Mouse (Mus musculus) cerebellum, adult 8-10 months (tissue): Measurements from ENCODE around the gene Tmem189.

Source experiments
- DNase-seq: peaks from one replicate; pipeline ENCODE4 v3.0.0; 2022

Gene Tmem189

DNA sequence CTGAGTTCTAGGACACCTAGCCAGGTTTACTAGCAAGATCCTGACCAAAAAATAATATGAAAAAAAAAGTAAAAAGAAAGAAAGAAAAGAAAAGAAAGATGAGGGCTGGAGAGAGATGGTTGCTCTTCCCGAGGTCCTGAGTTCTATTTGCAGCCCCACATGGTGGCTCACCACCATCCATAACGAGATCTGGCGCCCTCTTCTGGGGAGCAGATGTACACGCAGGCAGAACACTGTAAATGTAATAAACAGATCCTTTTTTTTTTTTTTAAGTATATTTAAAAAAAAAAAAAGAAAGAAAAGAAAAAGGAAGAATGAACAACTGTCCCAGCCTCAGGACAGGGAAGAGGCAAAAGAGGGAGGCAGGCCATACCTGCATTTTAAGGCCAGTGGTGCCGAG is 11.0 kb downstream of the Tmem189 start:
- DNase-seq = no peak

GRCm38 (mm10) chr2:167675120-167675909 is 14.3 kb downstream of the Tmem189 start:
- DNase-seq = no peak

GRCm38 (mm10) chr2:167672212-167672685 is 17.4 kb downstream of the Tmem189 start:
- DNase-seq = no peak

GRCm38 (mm10) chr2:167671101-167671633 is 18.5 kb downstream of the Tmem189 start:
- no peak for DNase-seq

DNA sequence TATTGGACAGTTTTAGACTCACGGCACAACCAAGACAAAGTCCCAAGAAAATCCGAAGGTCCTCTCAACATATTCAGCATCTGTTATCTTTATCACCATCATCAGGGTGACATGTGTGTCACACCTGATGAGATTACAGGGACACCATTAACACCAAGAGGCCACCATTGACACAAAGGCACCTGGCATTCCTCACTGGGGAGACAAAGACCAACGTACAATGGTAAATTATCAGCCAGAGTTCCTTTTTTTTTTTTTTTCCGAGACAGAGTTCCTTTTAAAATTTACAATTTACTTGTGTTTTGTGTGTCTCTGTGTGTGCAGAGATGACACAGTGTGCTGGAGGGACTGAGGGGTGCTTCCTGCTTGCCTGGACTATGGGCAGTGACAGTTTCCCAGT is 20.2 kb downstream of the Tmem189 start:
- no peak for DNase-seq

- DNase-seq = no peak
Measured at GRCm38 (mm10) chr2:167668426-167668825, 21.2 kb downstream of the Tmem189 start.

DNA sequence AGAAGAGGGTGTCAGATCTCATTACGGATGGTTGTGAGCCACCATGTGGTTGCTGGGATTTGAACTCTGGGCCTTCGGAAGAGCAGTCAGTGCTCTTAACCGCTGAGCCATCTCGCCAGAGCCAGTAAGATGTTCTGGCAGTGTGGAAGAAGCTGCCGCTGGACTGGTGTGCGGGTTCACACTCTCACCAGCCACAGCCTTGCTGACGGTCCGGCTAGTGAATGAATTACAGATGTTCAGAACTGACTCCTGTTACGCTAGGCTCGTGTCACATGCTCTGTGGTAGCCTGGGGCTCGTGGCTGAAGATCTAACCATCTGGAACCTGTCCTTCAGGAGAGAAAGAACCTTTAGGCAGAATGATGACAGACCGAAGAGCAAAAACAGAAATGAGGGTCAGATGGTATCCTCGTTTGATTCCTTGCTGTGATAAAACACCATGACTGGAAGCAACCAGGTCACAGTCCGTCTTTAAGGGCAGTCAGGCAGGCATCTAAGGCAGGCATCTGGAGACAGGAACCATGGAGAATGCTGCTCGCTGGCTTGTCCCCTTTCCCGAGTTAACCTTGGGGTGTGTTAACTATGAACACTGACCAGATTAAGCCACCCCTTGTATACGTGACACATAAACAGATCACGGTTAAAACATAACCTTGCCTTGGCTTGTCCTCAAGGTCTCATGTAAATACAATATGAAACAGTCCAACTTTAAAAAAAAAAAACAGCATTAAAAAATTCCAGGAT is 23.5 kb downstream of the Tmem189 start:
- no peak for DNase-seq

DNA sequence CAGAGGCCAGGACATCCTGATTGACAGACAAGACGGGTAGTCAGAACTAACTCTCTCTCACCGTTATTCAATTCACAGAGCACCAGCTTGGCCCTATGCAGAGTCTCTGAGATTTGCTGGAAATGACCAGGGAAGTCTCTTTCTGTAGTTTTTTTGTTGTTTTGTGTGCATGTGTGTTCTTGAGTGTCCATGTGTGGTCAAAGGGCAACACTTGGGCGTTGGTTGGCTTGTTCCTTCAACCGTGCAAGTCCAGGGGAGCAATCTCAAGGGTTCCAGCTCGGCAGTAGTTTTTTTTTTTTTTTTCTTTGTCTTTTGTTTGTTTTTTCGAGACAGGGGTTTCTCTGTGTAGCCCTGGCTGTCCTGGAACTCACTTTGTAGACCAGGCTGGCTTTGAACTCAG is 26.9 kb downstream of the Tmem189 start:
- DNase-seq = no peak

GRCm38 (mm10) chr2:167661270-167662203 is 28.1 kb downstream of the Tmem189 start, which contains the start of gene Gm20431:
Gene Gm20431 (minus strand): TSS chr2:167661496.
- peak; percentile 91 for DNase-seq

- DNase-seq = no peak
Measured at GRCm38 (mm10) chr2:167660611-167660971, 29.0 kb downstream of the Tmem189 start.

DNA sequence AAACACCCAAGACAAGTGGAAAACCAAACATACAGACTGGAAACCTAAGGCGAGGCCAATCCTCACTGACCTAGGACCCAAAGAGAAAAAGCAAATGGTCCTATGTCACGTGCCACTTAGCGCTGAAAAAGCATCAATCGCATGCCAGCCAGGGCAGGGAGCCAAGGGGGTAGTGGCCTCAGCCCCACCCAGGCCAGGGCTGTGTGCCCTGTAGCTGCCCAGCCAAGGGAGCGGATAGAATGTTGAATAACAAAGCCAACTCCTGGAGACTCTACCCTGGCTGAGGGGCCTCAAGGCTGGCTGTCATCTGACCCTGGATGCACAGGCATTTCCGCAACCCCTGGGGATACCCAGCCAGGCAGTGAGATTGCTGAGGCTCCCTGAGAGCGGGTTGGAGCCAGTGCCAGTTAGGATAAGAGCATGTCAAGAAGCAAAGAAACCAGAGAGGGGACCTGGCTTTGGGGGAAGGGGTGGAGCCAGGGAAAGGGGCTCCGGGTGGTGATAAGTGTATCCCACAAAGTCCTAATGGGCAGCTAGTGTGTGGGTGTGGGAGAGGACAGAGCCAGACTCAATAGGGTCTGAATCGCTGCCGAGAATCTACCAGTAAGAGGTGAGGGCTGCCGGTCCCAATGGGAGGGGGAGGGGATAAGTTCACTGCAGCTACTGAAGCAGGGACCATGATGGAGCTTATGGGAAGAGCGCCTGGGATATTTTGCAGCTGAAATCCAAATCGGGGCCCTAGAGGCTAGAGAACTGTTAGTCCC is 29.6 kb downstream of the Tmem189 start:
- DNase-seq = no peak

DNA sequence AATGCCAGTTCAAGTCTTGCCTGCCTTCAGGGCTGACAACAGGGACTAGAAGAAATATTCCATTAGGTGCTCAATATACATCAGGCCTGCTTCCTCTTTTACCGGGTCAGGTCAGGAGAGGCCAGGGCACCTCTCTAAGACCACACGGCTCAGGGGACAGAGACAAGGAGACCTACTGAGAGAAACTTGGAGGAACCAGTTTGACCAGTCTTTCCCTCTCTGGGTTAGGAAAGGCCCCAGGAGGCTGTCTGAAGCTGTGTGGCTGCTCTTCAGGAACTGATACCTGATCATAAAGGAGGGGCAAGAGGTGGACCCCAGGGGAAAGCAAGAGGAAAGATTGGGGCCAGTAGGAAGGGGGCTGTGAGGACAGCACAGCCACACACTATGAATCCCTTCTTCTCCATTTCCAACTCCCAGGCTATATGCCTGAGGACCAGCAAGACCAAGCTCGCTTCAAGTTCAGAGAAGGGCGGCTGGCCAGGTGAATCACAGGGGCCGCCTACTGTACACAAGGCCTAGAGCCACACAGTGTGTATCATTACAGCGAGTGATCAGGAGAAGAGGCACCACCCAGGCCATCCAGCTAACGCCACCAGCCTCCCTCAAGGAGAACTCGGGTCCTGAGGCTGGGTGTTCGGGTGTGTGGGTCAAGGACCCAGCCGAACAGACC is 30.3 kb downstream of the Tmem189 start:
- DNase-seq = no peak

DNA sequence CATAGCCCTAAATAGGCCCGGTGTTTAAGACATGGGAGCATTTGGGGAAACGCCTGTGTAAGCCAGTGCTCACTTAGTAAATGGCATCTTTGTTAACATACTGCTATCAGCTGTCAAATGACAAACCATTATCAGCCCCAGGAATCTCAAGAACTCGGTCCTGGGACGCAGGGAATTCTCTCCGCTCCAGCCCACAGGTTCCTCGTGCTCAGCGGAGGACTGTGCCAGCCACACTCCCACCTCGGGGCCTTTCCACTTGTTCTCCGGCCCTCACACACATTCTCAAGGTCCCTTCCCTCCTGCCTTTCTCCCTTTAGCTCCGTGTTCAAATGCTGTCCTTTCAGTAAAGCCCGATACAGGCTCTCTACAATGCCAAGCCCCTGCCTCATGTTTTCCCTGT is 30.9 kb downstream of the Tmem189 start:
- DNase-seq = no peak

- DNase-seq = no peak
Measured at GRCm38 (mm10) chr2:167657973-167658372, 31.6 kb downstream of the Tmem189 start.

DNA sequence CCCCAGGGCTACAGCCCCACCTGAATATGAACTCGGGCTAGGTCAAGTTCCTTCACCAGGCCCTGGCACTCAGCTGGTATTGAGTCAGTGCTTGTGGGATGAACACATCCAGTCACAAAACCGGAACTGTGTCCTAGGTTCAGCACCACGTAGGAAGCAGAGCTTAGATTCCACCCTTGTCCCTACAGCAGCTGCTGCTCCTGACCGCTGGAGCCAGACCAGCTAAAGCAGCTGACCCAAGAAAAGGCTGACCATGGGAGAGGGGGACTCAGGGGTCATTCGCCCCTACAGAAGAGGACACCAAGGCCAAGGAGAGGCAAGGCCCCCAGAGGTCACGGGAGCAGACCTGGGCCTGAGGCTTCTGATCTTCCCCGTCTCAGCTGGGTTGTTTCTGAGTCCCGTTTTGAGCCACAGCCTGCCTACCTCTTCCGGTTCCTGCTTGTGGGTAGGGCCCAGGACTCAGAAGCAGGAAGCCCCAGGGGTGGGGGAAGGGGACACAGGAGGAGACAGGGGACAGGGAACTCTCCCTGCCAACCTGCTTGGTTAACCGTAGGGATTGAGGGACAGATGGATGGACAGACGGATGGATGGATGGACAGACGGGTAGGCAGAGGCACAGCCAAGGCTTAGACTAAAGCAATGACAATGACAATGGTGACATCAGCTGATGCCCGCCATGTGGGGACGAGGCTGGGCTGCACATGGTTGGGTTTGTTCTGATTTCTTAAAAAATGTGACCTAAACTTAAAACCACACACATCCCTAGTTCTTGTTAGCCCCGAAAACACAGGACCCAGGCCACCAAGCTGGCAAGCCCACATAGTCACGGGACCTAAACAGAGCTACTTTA is 32.8 kb downstream of the Tmem189 start:
- DNase-seq = no peak

- DNase-seq = no peak
Measured at GRCm38 (mm10) chr2:167654911-167655600, 34.6 kb downstream of the Tmem189 start.

DNA sequence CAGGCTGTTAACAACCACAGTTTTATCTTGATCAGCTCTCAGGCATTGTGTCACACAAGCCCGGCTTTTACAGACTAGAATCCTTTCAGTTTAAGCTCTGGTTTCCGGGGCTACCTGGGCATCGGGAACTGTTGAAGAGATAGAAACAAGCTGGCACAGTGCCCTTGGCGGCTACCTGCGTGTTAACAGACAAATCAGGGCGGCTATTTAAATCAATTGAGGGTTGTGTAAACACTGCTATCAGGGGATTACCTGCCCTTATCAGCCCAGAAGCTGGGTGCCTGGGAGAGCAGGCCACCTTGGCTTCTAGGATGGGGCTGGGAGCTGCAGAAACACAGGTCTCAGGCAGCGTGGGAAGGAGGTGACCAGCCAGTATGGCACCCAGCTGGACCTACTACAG is 36.9 kb downstream of the Tmem189 start:
- no peak for DNase-seq

- no peak for DNase-seq
Measured at GRCm38 (mm10) chr2:167651622-167652021, 38.0 kb downstream of the Tmem189 start.

DNA sequence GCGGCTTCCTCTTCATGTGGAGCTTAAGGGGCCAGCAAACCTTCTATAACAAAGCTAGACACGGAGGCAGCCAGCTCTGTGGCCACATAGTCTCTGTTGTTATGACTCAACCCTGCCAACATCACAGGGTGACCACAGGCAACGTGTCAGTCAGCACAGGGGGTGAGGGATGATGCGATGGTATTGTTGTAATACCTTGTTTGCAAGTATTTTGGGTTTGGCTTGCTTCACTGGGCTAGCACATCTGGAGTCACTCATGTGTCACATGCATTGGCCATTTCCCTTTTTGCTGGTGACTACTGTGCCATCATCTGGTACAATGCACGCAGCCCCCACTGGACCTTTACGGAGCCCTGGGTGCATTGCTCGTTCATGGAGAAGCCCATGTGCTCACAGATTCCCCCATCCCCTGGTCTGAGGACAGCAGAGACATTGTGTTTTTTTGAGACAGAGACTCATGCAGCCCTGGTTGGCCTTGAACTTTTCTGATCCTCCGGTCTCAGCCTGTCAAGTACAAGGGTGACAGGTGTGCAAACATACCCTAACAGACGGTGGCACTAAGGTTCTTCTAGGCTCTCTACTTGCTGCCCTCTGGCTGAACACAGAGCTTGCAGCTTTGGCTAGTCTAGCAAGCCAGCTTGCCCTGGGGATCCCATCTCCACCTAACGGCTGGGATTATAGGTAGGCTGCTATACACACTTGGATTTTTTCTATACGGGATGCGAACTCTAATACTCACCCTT is 40.2 kb downstream of the Tmem189 start:
- no peak for DNase-seq
